Mouse (Mus musculus) G1E (cell line): ENCODE results near the gene Syndig1. TPM values are rescaled to one million over a fixed set of nuclear protein-coding genes. Genes with fewer than 3 reads are reported as not detected.

Experiments used
- ATAC-seq: 2 replicates; pipeline ENCODE4 v1.8.0; 2016; ENCODE audit warnings: mild to moderate bottlenecking; ENCODE audit not compliant: insufficient number of reproducible peaks, poor library complexity, low FRiP score, severe bottlenecking; ENCODE audit errors: extremely low read depth
- DNase-seq: peaks from one replicate; pipeline ENCODE4 v3.0.0; 2012; ENCODE audit warnings: low spot score
- H3K27me3 ChIP-seq: 2 replicates; pipeline ENCODE4 v1.6.1; 2012; ENCODE audit warnings: mild to moderate bottlenecking, low read length, inconsistent platforms; ENCODE audit not compliant: insufficient read depth
- H3K36me3 ChIP-seq: replicated peaks from 2 replicates; pipeline ENCODE3; 2012; ENCODE audit warnings: mild to moderate bottlenecking, inconsistent platforms
- H3K4me1 ChIP-seq: 2 replicates; pipeline ENCODE4 v1.6.1; 2012; ENCODE audit warnings: low read depth, low read length, inconsistent platforms, mixed read lengths; ENCODE audit not compliant: insufficient read depth
- H3K4me3 ChIP-seq: 2 replicates; pipeline ENCODE4 v1.5.1; 2012; ENCODE audit warnings: low read depth, mild to moderate bottlenecking, inconsistent platforms, low read length, moderate library complexity, mixed read lengths
- H3K9me3 ChIP-seq: replicated peaks from 2 replicates; pipeline ENCODE4 v1.6.1; 2012; ENCODE audit warnings: inconsistent platforms
- CTCF ChIP-seq: IDR thresholded peaks from 2 replicates; pipeline ENCODE4 v1.5.1; 2012; ENCODE audit warnings: low read depth, low read length, inconsistent platforms, mixed read lengths
- GATA1 ChIP-seq: IDR thresholded peaks from 2 replicates; pipeline ENCODE4 v1.6.1; 2012; ENCODE audit warnings: borderline replicate concordance, low read length, inconsistent platforms, mixed read lengths
- GATA2 ChIP-seq: IDR thresholded peaks from 2 replicates; pipeline ENCODE4 v1.6.1; 2012; ENCODE audit warnings: low read depth, low read length, inconsistent platforms, borderline replicate concordance
- POLR2AphosphoS5 ChIP-seq: IDR thresholded peaks from 2 replicates; pipeline ENCODE4 v1.6.1; 2012; ENCODE audit warnings: low read depth, low read length, inconsistent platforms; ENCODE audit not compliant: insufficient replicate concordance
- TAL1 ChIP-seq: conservative IDR thresholded peaks from 2 replicates; pipeline ENCODE4 v1.6.1; 2012; ENCODE audit warnings: low read depth, low read length, inconsistent platforms, mixed read lengths
- polyA plus RNA-seq: library from polyadenylated mRNA; stranded (reverse); fragments of >175 nt; gene quantifications from 2 replicates; pipeline ENCODE4 v1.2.3, GENCODE M21; 2012
- total RNA-seq, 2 experiments: library from RNA; stranded (forward) in 1 of 2; stranded (reverse) in 1 of 2; fragments of 200-1000 nt in 1 of 2; fragments of >200 nt in 1 of 2; fragmentation: Nextera tagmentation in 1 of 2; gene quantifications; 2 replicates each; pipeline ENCODE4 v1.2.3; 2014 to 2017

The Syndig1 gene
- total and polyA plus RNA-seq, 3 experiments = 0.16 TPM; not detected in 2

DNA sequence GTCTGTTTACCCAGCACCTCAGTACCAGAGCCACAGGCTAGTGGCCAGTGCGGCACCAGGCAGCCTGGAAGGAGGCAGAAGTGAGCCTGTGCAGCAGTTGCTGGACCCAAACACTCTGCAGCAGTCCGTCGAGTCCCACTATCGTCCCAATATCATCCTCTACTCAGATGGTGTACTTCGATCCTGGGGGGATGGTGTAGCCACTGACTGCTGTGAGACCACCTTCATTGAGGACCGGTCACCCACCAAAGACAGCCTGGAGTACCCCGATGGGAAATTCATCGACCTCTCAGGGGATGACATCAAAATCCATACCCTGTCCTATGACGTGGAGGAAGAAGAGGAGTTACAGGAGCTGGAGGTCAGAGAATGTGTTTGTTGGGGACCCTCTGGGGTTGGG is 70.6 kb downstream of the Syndig1 start:
- Histone ChIP-seq H3K27me3 (no peaks in the 10 kb centered on the region), H3K4me1 (no peaks in the 10 kb centered on the region), H3K36me3 (no peaks in the 10 kb centered on the region), H3K4me3 (no peak overlapping the region), H3K9me3 (peaks cover 19% of the 10 kb centered on the region)
- ATAC-seq = no peak
- TF ChIP-seq GATA1 = no peak
- DNase-seq = no peak

DNA sequence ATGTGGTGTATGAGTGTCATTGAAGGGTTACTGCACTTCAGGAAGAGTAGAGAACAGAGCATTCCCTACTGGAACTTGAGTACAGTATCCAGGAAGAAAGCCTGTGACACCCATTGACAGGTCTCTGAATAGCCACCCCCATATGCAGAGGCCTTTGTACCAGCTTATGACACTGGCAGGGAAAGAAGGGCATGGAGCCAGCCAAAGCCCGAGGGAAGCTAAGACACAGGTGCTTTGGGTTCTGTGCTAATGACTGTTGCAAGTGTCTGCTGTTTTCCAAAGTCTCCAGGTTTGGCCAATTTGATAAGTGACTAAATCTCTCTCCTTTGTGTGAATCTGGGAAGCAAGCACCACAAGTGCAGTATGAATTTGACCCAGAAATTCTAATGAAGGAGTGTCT is 71.6 kb downstream of the Syndig1 start:
- no peaks in the 10 kb centered on the region for H3K4me1 ChIP-seq
- H3K36me3 ChIP-seq = no peaks in the 10 kb centered on the region
- no peaks in the 10 kb centered on the region for H3K27me3 ChIP-seq
- H3K4me3 ChIP-seq = no peak overlapping the region
- ATAC-seq (no peak), DNase-seq (no peak)
- H3K9me3 ChIP-seq = peaks cover 17% of the 10 kb centered on the region
- no peak for TF ChIP-seq TAL1

DNA sequence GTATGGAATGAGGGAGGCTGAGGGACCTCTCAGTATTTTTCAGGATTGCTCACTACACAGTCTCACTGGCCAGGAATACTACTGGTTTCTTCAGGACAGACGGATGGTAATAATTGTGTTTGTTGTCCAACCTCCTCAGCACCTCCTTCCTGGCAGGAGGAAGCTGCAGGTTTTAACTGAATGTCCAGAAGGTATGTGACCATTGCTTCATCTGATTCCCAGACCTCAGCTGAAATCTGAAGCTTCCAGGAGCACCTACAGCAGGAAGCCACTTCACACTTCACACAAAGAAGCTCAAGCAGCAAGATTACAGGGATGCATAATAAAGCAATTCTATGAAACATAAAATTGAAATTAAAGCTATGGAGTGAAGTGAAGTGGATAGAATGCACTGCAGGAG is 75.4 kb downstream of the Syndig1 start:
- H3K27me3 ChIP-seq = no peaks in the 10 kb centered on the region
- ATAC-seq (no peak), DNase-seq (no peak)
- H3K36me3 ChIP-seq = no peaks in the 10 kb centered on the region
- no peak overlapping the region for H3K4me3 ChIP-seq
- H3K9me3 ChIP-seq = peaks cover 13% of the 10 kb centered on the region
- TF ChIP-seq GATA1 (no peak), POLR2AphosphoS5 (no peak), TAL1 (no peak), CTCF (no peak), GATA2 (no peak)
- H3K4me1 ChIP-seq = no peaks in the 10 kb centered on the region

DNA sequence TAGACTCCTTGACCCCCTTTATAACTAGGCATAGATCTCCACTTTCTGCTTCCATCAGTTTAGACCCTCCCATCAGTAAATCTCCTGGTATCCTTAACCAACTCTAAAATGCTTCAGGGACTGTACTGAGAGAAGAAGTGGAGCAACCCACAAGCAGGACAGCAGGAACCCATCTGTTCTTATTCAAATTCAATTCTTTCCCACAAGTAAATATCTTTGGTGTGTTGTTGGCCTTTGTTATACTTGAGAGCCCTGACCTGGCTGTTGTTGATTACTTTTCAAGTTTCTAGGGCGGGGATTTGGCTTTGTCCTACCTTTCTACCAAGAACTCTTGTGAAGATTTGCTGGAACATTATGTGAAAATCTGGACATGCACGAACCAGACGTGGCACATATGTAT is 77.7 kb downstream of the Syndig1 start:
- TF ChIP-seq GATA2 (no peak), TAL1 (no peak), POLR2AphosphoS5 (no peak), CTCF (no peak), GATA1 (no peak)
- DNase-seq (no peak), ATAC-seq (no peak)
- no peaks in the 10 kb centered on the region for H3K27me3 ChIP-seq
- H3K4me1 ChIP-seq = no peaks in the 10 kb centered on the region
- no peak overlapping the region for H3K4me3 ChIP-seq
- H3K9me3 ChIP-seq = 0 out of 2 replicates have a peak, but pooled peaks cover 4% of the 10 kb centered on the region
- no peaks in the 10 kb centered on the region for H3K36me3 ChIP-seq

DNA sequence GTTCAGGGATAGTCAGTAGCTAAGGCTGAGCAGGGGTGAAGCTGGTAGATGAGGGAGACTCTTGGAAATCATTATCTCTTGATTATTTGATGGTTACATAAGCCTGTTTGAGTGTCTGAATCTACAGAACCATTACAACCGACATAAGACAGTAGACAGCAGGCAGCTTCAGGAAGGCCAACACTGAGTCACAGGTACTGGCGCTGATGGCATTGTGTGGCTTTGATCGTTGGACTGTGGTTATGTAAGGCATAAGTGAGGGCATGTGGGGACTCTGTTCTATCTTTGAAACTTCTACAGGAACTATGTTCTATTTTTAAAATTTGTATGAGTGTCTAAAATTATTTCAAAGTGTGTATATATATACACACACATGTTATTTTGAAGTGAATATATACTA is 88.2 kb downstream of the Syndig1 start:
- no peak for TF ChIP-seq POLR2AphosphoS5
- TF ChIP-seq CTCF = no peak
- TF ChIP-seq GATA2 = no peak
- TF ChIP-seq GATA1 = no peak
- TF ChIP-seq TAL1 = no peak
- no peaks in the 10 kb centered on the region for H3K27me3 ChIP-seq
- no peak for DNase-seq
- no peaks in the 10 kb centered on the region for H3K4me1 ChIP-seq
- H3K9me3 ChIP-seq = 0 out of 2 replicates have a peak, but pooled peaks cover 2% of the 10 kb centered on the region
- no peak overlapping the region for H3K4me3 ChIP-seq
- no peaks in the 10 kb centered on the region for H3K36me3 ChIP-seq
- ATAC-seq = no peak

DNA sequence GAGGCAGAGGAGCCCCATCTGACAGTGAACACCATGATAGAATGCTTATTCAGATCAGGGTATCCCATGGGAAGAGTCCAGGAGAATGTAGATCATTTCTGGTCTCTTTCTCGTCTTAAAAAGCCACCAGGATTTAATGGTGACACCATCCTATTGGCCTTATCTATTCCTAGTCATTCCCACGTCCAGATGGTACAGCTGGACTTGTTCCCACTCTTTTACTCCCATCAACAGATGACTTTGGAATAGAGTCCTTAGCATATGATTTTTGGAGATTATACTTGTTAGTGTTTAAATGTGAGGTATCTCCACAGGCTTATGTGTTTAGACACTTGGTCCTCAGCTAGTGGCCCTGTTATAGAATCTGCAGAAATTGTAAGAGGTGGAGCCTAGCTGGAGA is 94.5 kb downstream of the Syndig1 start:
- DNase-seq (no peak), ATAC-seq (no peak)
- Histone ChIP-seq H3K4me1 (no peaks in the 10 kb centered on the region), H3K9me3 (peaks cover 9% of the 10 kb centered on the region; the same call in 1 of the 2 replicates), H3K4me3 (no peak overlapping the region), H3K27me3 (no peaks in the 10 kb centered on the region), H3K36me3 (no peaks in the 10 kb centered on the region)
- TF ChIP-seq CTCF (no peak), POLR2AphosphoS5 (no peak), GATA1 (no peak), TAL1 (no peak), GATA2 (no peak)

DNA sequence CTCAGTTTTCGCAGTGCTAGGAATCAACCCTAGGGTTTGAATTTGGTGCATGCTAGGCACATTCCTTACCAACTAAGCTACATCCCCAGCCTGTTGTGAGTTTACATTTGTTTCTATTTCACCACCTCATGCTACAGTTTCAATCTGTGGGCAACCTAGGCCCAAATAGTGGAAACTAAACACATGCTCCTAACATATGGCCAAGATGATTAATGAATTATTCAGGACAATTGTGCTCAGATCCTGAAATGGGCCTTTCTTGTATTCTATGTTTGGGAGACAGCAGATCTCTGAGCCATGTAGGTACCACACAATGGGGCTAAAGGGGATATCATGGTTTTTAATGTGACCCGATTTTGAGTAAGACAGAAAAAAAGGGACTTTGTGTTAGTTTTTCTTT is 96.9 kb downstream of the Syndig1 start:
- H3K9me3 ChIP-seq = peaks cover 17% of the 10 kb centered on the region
- no peak for DNase-seq
- ATAC-seq = no peak
- H3K4me3 ChIP-seq = no peak overlapping the region
- TF ChIP-seq CTCF (no peak), POLR2AphosphoS5 (no peak), TAL1 (no peak), GATA2 (no peak), GATA1 (no peak)
- no peaks in the 10 kb centered on the region for H3K27me3 ChIP-seq
- H3K36me3 ChIP-seq = no peaks in the 10 kb centered on the region
- no peaks in the 10 kb centered on the region for H3K4me1 ChIP-seq

DNA sequence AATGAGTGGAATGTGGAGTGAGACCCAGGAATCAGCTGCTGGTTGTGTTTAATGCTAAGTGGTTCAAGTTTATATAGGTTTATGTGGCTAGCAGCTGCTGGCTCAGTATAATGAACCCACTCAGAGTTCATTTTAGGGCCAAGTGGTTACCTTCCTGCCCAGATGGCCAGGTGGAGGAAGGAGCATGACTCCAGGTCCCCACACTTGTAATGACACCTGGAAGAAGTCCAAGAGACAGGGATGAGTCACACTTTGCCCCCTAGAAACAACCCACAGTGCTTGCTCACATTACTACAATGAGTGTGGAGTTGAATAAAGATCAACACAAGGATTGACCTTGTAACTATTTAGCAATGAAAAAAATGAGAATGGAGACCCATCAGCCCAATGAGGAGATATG is 98.0 kb downstream of the Syndig1 start:
- Histone ChIP-seq H3K9me3 (peaks cover 19% of the 10 kb centered on the region), H3K36me3 (no peaks in the 10 kb centered on the region), H3K4me3 (no peak overlapping the region), H3K4me1 (no peaks in the 10 kb centered on the region), H3K27me3 (no peaks in the 10 kb centered on the region)
- DNase-seq (no peak), ATAC-seq (no peak)
- no peak for TF ChIP-seq GATA2
- TF ChIP-seq TAL1 = no peak
